Mouse (Mus musculus) spleen, adult 18-20 months (tissue): Measurements from ENCODE around the gene Gcsam.

ENCODE experiments used
- DNase-seq, 2 experiments: peaks; one replicate each; pipeline ENCODE4 v3.0.0; 2022; ENCODE audit warnings: mixed read lengths in 2 of 2

Gcsam gene

GRCm38 (mm10) chr16:45610267-45610666, at the start of gene Gcsam:
Gene Gcsam, plus strand, starts transcription at chr16:45610380.
- no peak for DNase-seq

GRCm38 (mm10) chr16:45561747-45562146, 48.4 kb upstream of the Gcsam start:
- DNase-seq = no peak

GRCm38 (mm10) chr16:45572307-45572706, 37.9 kb upstream of the Gcsam start:
- DNase-seq = no peak

GRCm38 (mm10) chr16:45579883-45580282, 30.3 kb upstream of the Gcsam start:
- DNase-seq = no peak

- no peak for DNase-seq
Observed at GRCm38 (mm10) chr16:45582512-45582911, 27.7 kb upstream of the Gcsam start.

GRCm38 (mm10) chr16:45593656-45594055, 16.5 kb upstream of the Gcsam start:
- DNase-seq = no peak

GRCm38 (mm10) chr16:45595494-45595893, 14.7 kb upstream of the Gcsam start:
- DNase-seq = no peak

- DNase-seq = no peak
Observed at GRCm38 (mm10) chr16:45608481-45608954, 1.7 kb upstream of the Gcsam start.

GRCm38 (mm10) chr16:45609300-45609699, 880 bp upstream of the Gcsam start:
- DNase-seq = peak in 1 of 2 experiments; percentile 13

- DNase-seq = no peak
Observed at GRCm38 (mm10) chr16:45613247-45613646, 3.1 kb downstream of the Gcsam start.

GRCm38 (mm10) chr16:45615944-45616343, 5.8 kb downstream of the Gcsam start:
- DNase-seq = no peak

- no peak for DNase-seq
Observed at GRCm38 (mm10) chr16:45619751-45620375, 9.7 kb downstream of the Gcsam start.

GRCm38 (mm10) chr16:45623230-45623629, 13.1 kb downstream of the Gcsam start:
- DNase-seq = no peak

- no peak for DNase-seq
Observed at GRCm38 (mm10) chr16:45624791-45625190, 14.6 kb downstream of the Gcsam start.

- no peak for DNase-seq
Observed at GRCm38 (mm10) chr16:45625342-45625741, 15.2 kb downstream of the Gcsam start.

- DNase-seq = no peak
Observed at GRCm38 (mm10) chr16:45629497-45630105, 19.4 kb downstream of the Gcsam start.

- peak; percentile 22 to 63 for DNase-seq
Observed at GRCm38 (mm10) chr16:45630347-45630960, 20.3 kb downstream of the Gcsam start.

GRCm38 (mm10) chr16:45632420-45632819, 22.2 kb downstream of the Gcsam start:
- no peak for DNase-seq

GRCm38 (mm10) chr16:45635826-45636225, 25.6 kb downstream of the Gcsam start:
- DNase-seq = no peak

GRCm38 (mm10) chr16:45640070-45640762, 30.0 kb downstream of the Gcsam start:
- no peak for DNase-seq

- DNase-seq = no peak
Observed at GRCm38 (mm10) chr16:45641301-45641700, 31.1 kb downstream of the Gcsam start.

GRCm38 (mm10) chr16:45643944-45644343, 33.8 kb downstream of the Gcsam start:
- DNase-seq = no peak

GRCm38 (mm10) chr16:45644380-45644779, 34.2 kb downstream of the Gcsam start:
- DNase-seq = no peak

- no peak for DNase-seq
Observed at GRCm38 (mm10) chr16:45651497-45651896, 41.3 kb downstream of the Gcsam start.
